Mouse (Mus musculus) liver, embryonic 12.5 days (tissue): ENCODE results near the gene 1500009C09Rik. TPM values are rescaled to one million over a fixed set of nuclear protein-coding genes. Genes with fewer than 3 reads are reported as not detected.

Experiments used
- ATAC-seq: fragments of 200-750 bp; cut with Nextera tagmentation; 2 replicates; pipeline ENCODE4 v1.8.0; 2017; ENCODE audit warnings: moderate number of reproducible peaks, mild to moderate bottlenecking, moderate library complexity
- H3K27ac ChIP-seq: fragments of 300-500 bp; sonication (generic); 2 replicates; pipeline ENCODE4 v1.5.1; 2016; ENCODE audit warnings: mild to moderate bottlenecking
- H3K27me3 ChIP-seq: fragments of 300-500 bp; sonication (generic); replicated peaks from 2 replicates; pipeline ENCODE4 v1.6.1; 2016; ENCODE audit warnings: mild to moderate bottlenecking, moderate library complexity
- H3K36me3 ChIP-seq: fragments of 300-500 bp; sonication (generic); 2 replicates; pipeline ENCODE4 v1.6.1; 2016; ENCODE audit warnings: mild to moderate bottlenecking, moderate library complexity
- H3K4me1 ChIP-seq: fragments of 300-500 bp; sonication (generic); 2 replicates; pipeline ENCODE4 v1.6.1; 2016
- H3K4me2 ChIP-seq: fragments of 300-500 bp; sonication (generic); 2 replicates; pipeline ENCODE4 v1.6.1; 2016; ENCODE audit warnings: mild to moderate bottlenecking, moderate library complexity
- H3K4me3 ChIP-seq: fragments of 300-500 bp; sonication (generic); 2 replicates; pipeline ENCODE4 v1.5.1; 2016; ENCODE audit warnings: mild to moderate bottlenecking, moderate library complexity
- H3K9ac ChIP-seq: fragments of 300-500 bp; sonication (generic); 2 replicates; pipeline ENCODE4 v1.6.1; 2016; ENCODE audit warnings: mild to moderate bottlenecking, moderate library complexity
- H3K9me3 ChIP-seq: fragments of 300-500 bp; sonication (generic); replicated peaks from 2 replicates; pipeline ENCODE4 v1.6.1; 2016; ENCODE audit warnings: mild to moderate bottlenecking, moderate library complexity
- whole genome bisulfite sequencing: fragments of 180-500 bp; shearing (Covaris S2); methylation state at CpG from one replicate; pipeline ENCODE4 v1.1.7; 2016; ENCODE audit not compliant: insufficient replicate concordance; 5-methylcytosine and 5-hydroxymethylcytosine counted together
- polyA plus RNA-seq: library from polyadenylated mRNA; unstranded; fragments of >200 nt; fragmentation: Nextera tagmentation; extraction: Ambion mirVana; gene quantifications from 2 replicates; pipeline ENCODE4 v1.2.1, GENCODE M21; 2016

The 1500009C09Rik gene
- polyA plus RNA-seq, 1 experiment from 2014 or later: not detected

DNA sequence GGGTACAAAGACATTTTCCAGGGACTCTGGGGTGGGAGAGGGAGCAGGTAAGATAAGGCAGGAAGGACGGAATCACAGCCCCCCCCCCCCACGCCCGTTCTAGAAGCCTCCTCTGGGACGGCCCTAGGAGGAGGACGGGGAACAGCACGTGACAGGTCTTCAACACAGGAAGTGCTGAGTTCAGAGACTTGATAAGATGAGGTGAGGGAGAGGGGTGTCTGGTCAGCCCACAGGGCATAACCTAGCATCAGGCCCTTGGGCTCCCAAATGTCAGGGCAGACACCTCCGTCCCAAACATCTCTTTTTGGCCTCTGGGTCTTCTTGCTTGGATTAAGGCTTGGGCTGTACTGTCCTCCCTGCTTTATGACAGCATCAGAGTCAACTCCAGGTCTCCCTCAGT is 28.9 kb upstream of the 1500009C09Rik start:
- H3K4me2 ChIP-seq: peak overlapping the region; percentile 71
- H3K4me1 ChIP-seq: peaks cover 44% of the 10 kb centered on the region
- 17% methylated on average over 7 of the region's 7 CpGs for WGBS
- peaks cover 82% of the 10 kb centered on the region for H3K27me3 ChIP-seq
- no peaks in the 10 kb centered on the region for H3K36me3 ChIP-seq
- no peaks in the 10 kb centered on the region for H3K9me3 ChIP-seq
- no peak overlapping the region for H3K27ac ChIP-seq
- H3K9ac ChIP-seq: no peak overlapping the region
- ATAC-seq: no peak
- H3K4me3 ChIP-seq: peak overlapping the region; percentile 55

DNA sequence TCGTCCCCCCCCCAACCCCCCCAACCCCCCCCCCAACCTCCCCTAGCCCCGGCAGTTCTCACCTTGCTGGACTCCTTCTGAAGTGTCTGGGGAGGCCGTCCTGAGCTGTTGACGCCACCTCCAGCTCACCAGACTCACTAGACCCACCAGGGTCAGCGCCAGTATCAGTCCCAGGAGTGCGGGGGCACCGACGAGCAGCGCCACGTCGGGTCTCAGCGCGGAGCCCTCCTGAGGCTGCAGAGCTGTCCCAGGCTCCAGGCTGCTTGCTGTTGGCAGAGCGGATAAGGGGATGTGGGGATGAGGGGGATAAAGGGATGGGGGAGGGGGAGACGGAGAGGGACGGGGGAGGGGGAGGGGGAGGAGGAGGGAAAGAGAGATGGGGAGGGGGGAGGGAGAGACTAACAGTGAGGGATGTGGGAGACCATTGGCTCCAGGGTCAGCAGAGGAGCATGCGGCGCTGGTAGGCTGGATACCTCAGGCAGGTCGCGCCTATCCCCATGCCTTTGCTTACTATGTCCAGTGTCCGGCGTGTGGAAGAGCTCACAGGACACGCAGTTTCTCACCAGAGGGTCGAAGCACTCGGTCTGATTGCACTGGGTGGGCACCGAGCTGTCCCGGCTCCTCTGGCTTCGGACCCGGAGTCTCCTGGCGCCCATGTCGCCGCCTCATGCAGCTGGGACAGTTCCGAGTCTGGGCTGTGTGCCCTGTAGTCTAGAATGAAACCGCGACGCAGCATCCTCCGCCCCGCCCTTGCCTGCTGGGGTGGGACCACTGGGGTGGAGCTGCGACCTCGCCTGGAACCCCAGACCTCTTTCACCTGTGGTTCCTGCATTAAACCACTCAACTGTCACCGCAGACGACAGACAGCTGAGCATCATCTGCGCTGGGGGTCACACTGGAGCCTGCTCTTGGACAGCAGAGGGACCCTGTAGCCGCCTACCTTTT is 28.3 kb upstream of the 1500009C09Rik start, which contains the start of gene Tnfrsf13c:
Gene Tnfrsf13c (minus strand): TSS at position 713 of the 945 bp plus-strand sequence.
- H3K9ac ChIP-seq: peak within 1 kb of the TSS; percentile 45; the same call in 1 of the 2 replicates
- no peaks in the 10 kb centered on the region for H3K36me3 ChIP-seq
- H3K4me1 ChIP-seq: peaks cover 47% of the 10 kb centered on the region
- peak; percentile 76 for ATAC-seq
- no peak within 1 kb of the TSS for H3K27ac ChIP-seq
- H3K27me3 ChIP-seq: peaks cover 76% of the 10 kb centered on the region
- no peaks in the 10 kb centered on the region for H3K9me3 ChIP-seq
- WGBS: 3% methylated on average over 44 of the region's 44 CpGs
- peak within 1 kb of the TSS; percentile 55 for H3K4me3 ChIP-seq
- peak within 1 kb of the TSS; percentile 71 for H3K4me2 ChIP-seq

DNA sequence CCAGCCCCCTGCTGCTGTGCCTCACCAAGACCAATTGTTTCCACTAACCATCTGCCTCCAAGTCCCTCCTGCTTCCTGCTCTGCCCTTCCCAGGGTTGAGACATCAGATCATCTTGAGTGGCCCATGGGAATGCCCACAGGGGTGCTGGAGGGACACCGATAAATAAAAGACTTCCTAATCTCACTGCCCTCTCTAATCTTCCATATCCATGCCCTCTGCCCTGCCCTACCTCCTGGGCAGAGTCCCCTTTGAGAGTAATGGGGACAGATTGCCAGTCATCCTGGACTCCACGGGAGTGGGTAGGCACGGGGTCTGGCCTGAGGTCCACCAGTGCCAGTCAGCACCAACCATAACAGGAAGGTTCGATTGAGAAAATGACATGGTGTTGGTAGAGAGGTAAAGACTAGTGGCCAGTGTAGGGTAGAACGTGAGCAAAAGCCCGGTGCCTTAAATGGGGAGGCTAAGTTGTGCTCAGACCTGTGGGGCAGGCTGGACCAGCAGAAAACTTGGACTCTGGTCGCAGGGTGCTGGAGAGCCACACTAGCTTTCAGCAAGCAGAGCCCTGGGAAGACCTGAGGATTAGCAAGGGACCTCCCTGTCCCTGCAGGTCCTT is 27.5 kb upstream of the 1500009C09Rik start:
- H3K36me3 ChIP-seq: no peaks in the 10 kb centered on the region
- H3K4me2 ChIP-seq: peak overlapping the region; percentile 71
- no peak overlapping the region for H3K27ac ChIP-seq
- ATAC-seq: peak; percentile 68
- peaks cover 55% of the 10 kb centered on the region for H3K4me1 ChIP-seq
- H3K9ac ChIP-seq: peak overlapping the region; percentile 45; the same call in 1 of the 2 replicates
- H3K27me3 ChIP-seq: peaks cover 68% of the 10 kb centered on the region
- WGBS: 27% methylated on average over 7 of the region's 7 CpGs
- peak overlapping the region; percentile 55 for H3K4me3 ChIP-seq
- no peaks in the 10 kb centered on the region for H3K9me3 ChIP-seq

DNA sequence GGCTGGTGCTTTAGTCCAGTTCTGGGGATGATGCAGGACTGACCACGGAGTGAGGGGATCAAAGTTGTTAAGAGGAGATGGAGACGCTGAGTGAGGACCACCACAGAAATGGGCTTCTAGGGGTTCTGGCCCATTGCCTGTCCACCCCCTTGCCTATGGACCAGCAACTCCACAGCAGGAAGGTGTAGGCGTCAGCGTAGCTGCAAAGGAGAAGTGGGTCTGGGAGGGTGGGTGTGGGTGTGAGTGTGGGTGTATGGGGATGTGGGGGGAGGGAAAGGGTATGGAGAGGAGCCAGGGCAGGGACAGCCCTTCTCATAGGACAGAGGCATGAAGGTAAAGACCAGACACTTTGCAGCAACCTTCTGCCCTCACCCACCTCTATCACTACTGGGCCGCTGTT is 26.4 kb upstream of the 1500009C09Rik start:
- Histone ChIP-seq H3K27me3 (peaks cover 60% of the 10 kb centered on the region), H3K9ac (no peak overlapping the region), H3K36me3 (no peaks in the 10 kb centered on the region), H3K4me3 (no peak overlapping the region), H3K4me1 (peaks cover 65% of the 10 kb centered on the region), H3K27ac (no peak overlapping the region), H3K9me3 (no peaks in the 10 kb centered on the region), H3K4me2 (no peak overlapping the region)
- 58% methylated on average over 5 of the region's 5 CpGs for WGBS
- no peak for ATAC-seq

DNA sequence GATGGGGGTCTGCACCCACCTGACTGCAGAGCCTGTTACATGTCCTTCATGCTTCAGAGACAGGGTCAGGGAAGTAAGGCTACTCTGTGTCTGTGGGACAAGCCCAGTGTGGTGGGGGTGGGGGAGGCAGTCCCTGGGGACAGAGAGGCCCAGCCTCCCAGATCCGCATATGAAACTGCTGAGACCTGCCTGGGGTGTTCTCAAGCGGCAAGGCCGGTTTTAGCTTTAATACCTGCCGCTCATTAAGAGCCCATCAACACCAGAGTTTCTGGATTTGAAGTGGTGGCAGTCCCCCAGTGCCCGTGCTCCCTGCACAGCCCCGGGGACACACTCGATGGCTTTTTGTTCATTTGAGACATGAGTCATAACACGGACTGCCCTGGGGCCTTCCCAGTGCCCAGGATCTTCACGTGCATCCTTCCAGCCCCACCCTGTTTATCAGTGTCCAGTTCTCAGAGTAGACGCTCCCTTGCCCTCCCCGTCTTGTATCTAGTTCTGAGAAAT is 22.6 kb upstream of the 1500009C09Rik start:
- Histone ChIP-seq H3K4me3 (0 out of 2 replicates have a peak overlapping the region, but pooled peaks have one; percentile 12), H3K9ac (peak overlapping the region; percentile 63), H3K9me3 (no peaks in the 10 kb centered on the region), H3K27me3 (peaks cover 22% of the 10 kb centered on the region), H3K4me1 (peaks cover 57% of the 10 kb centered on the region), H3K36me3 (peaks cover 13% of the 10 kb centered on the region; the same call in 1 of the 2 replicates), H3K27ac (peak overlapping the region; percentile 90), H3K4me2 (peak overlapping the region; percentile 63)
- ATAC-seq: peak; percentile 98
- WGBS: 37% methylated on average over 11 of the region's 11 CpGs

- H3K4me2 ChIP-seq: peak overlapping the region; percentile 63
- H3K36me3 ChIP-seq: peaks cover 13% of the 10 kb centered on the region; the same call in 1 of the 2 replicates
- peaks cover 54% of the 10 kb centered on the region for H3K4me1 ChIP-seq
- H3K4me3 ChIP-seq: 0 out of 2 replicates have a peak overlapping the region, but pooled peaks have one; percentile 12
- H3K27ac ChIP-seq: peak overlapping the region; percentile 90
- 58% methylated on average over 6 of the region's 6 CpGs for WGBS
- H3K9me3 ChIP-seq: no peaks in the 10 kb centered on the region
- peak; percentile 64 for ATAC-seq
- peaks cover 17% of the 10 kb centered on the region for H3K27me3 ChIP-seq
- H3K9ac ChIP-seq: peak overlapping the region; percentile 62
These were observed 22.0 kb upstream of the 1500009C09Rik start for GRCm38 (mm10) chr15:82230098-82230611.

GRCm38 (mm10) chr15:82231100-82231499 is 21.1 kb upstream of the 1500009C09Rik start:
- peak overlapping the region; percentile 90 for H3K27ac ChIP-seq
- peaks cover 13% of the 10 kb centered on the region; the same call in 1 of the 2 replicates for H3K36me3 ChIP-seq
- peaks cover 54% of the 10 kb centered on the region for H3K4me1 ChIP-seq
- H3K4me3 ChIP-seq: no peak overlapping the region
- no peak for ATAC-seq
- H3K9me3 ChIP-seq: no peaks in the 10 kb centered on the region
- H3K4me2 ChIP-seq: no peak overlapping the region
- H3K9ac ChIP-seq: no peak overlapping the region
- 66% methylated on average over 4 of the region's 4 CpGs for WGBS
- peaks cover 7% of the 10 kb centered on the region for H3K27me3 ChIP-seq

DNA sequence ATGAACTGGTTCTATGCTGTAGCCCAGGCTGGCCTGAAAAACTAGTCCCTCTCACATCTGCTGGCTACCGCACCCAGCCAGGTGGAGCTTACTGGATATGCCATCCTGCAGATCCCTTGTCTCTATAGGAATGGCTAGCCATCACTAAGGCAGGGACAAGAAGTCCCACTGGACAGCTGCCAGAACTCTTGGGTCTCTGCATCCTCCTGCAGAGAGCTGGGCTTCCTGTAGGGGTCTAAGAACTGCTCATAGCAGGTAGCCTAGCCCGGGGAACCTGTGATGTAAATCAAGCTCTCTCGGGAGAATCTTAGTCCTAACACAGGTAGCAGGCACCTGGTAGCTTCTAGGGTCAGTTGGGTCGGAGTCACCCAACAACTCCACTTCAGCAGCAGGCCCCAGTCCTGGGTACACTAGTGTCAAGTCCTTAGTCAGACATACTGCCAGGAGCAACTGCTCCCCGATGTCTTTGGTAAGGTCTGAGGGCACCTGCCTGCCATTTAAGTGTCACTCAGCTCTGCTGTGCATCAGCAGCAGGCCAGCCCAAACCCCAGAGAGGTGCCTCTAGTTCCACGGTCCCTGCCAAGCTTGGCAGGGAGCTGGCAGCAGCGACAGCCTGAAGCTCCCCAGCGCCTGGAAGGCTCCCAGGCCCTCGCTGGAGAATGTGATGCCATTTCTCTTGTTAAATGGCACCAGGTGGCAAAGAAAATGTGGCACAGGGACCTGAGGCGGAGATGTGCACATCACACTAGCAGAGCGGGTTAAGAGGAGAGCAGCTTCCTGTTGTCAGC is 20.4 kb upstream of the 1500009C09Rik start:
- no peak overlapping the region for H3K9ac ChIP-seq
- H3K27me3 ChIP-seq: peaks cover 1% of the 10 kb centered on the region; the same call in 1 of the 2 replicates
- peak overlapping the region; percentile 90 for H3K27ac ChIP-seq
- H3K9me3 ChIP-seq: no peaks in the 10 kb centered on the region
- H3K4me2 ChIP-seq: no peak overlapping the region
- no peak overlapping the region for H3K4me3 ChIP-seq
- WGBS: 71% methylated on average over 11 of the region's 11 CpGs
- peaks cover 13% of the 10 kb centered on the region; the same call in 1 of the 2 replicates for H3K36me3 ChIP-seq
- ATAC-seq: no peak
- peaks cover 54% of the 10 kb centered on the region for H3K4me1 ChIP-seq

GRCm38 (mm10) chr15:82232651-82233050 is 19.5 kb upstream of the 1500009C09Rik start:
- 82% methylated on average over 4 of the region's 4 CpGs for WGBS
- Histone ChIP-seq H3K4me1 (peaks cover 50% of the 10 kb centered on the region), H3K27ac (no peak overlapping the region; the same call in 1 of the 2 replicates)

GRCm38 (mm10) chr15:82235661-82236060 is 16.5 kb upstream of the 1500009C09Rik start:
- Histone ChIP-seq H3K9me3 (no peaks in the 10 kb centered on the region), H3K27ac (peak overlapping the region; percentile 30; the same call in 1 of the 2 replicates), H3K36me3 (peaks cover 37% of the 10 kb centered on the region), H3K4me3 (no peak overlapping the region), H3K4me1 (peaks cover 26% of the 10 kb centered on the region), H3K27me3 (no peaks in the 10 kb centered on the region), H3K9ac (no peak overlapping the region), H3K4me2 (no peak overlapping the region)
- 45% methylated on average over 10 of the region's 10 CpGs for WGBS
- peak; percentile 33; the same call in 1 of the 2 replicates for ATAC-seq

More at GRCm38 (mm10) chr15:82232651-82233050, 19.5 kb upstream of the 1500009C09Rik start:
- H3K4me2 ChIP-seq: no peak overlapping the region
- H3K9me3 ChIP-seq: no peaks in the 10 kb centered on the region
- H3K36me3 ChIP-seq: peaks cover 18% of the 10 kb centered on the region
- no peak overlapping the region for H3K9ac ChIP-seq
- no peak for ATAC-seq
- no peaks in the 10 kb centered on the region for H3K27me3 ChIP-seq
- no peak overlapping the region for H3K4me3 ChIP-seq

- Histone ChIP-seq H3K36me3 (peaks cover 41% of the 10 kb centered on the region), H3K4me3 (no peak overlapping the region), H3K4me2 (no peak overlapping the region), H3K4me1 (peaks cover 17% of the 10 kb centered on the region), H3K27ac (no peak overlapping the region), H3K9ac (no peak overlapping the region), H3K27me3 (no peaks in the 10 kb centered on the region), H3K9me3 (no peaks in the 10 kb centered on the region)
- peak; percentile 72 for ATAC-seq
- WGBS: 21% methylated on average over 5 of the region's 5 CpGs
These were observed 15.6 kb upstream of the 1500009C09Rik start for GRCm38 (mm10) chr15:82236565-82236964.
